Mouse (Mus musculus) megakaryocyte, embryonic 14.5 days (primary cell): ENCODE measurements around the gene Pip4k2b.

Source experiments
- FLI1 ChIP-seq: IDR thresholded peaks from 2 replicates; pipeline ENCODE4 v1.6.1; 2012; ENCODE audit warnings: low read length, inconsistent platforms, mixed read lengths
- GATA1 ChIP-seq: IDR thresholded peaks from 3 replicates; pipeline ENCODE4 v1.6.1; 2012; ENCODE audit warnings: mixed read lengths, low read length, inconsistent platforms, borderline replicate concordance

- TF ChIP-seq GATA1 (no peak), FLI1 (no peak)
Observed at GRCm38 (mm10) chr11:97669268-97669667, 75.2 kb downstream of the Pip4k2b start.
